Mouse (Mus musculus): ENCODE measurements around the gene Ppp2r3d.

Gene Ppp2r3d

DNA sequence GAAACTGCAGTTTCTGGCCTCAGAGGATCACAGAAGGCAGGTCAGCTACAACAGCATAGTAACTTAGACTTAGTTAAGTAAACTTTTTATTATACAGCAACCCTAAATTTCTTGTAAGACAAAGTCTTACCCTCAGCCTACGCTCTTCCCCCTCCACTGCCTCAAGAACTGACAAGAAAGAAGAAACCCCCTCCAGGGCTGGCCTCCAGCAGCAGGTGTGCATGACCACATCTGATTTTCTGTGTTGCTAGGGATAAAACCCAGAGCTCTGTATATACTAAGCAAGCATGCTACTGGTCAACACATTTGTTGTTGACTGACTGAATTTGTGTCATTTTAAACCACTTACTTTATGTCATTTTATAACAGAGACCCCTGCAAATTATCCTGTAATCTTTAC, 65.1 kb downstream of the Ppp2r3d start:
- DNase-seq, result no peak

DNA sequence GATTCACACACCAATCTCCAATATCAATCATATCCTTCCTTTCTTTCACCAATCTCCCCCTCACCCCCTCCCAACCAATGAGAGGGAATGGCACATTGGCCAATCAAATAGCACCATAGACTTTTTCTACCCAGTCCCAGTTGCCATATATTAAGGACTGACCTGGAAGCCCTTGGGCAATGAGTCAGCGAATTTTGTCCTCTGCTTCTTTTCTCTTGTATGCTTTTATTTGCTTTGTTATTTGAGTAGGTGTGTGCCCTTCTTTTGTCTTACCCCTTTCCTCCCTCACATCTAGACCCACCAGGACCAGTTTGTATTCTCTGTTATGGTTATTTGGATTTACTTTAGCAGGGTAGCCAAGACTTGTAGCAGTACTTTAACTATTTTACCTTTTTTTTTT, 68.1 kb downstream of the Ppp2r3d start:
- no peak for DNase-seq

All from kidney, adult 8-10 months (tissue).